Mouse (Mus musculus) subcutaneous adipose tissue, adult 2 months (tissue): ENCODE measurements around the gene Prrt4. TPM values are rescaled to one million over a fixed set of nuclear protein-coding genes. Genes with fewer than 3 reads are reported as not detected.

Experiments
- polyA plus RNA-seq: library from polyadenylated mRNA; depleted of rRNA; stranded (reverse); fragments of >200 nt; gene quantifications from 2 replicates; pipeline ENCODE4 v1.2.3, GENCODE M21; 2012; ENCODE audit warnings: low replicate concordance; rRNA removed

Gene Prrt4
- 2.1 and 3.6 TPM in 2 replicates for polyA plus RNA-seq

GRCm38 (mm10) chr6:29178888-29179658 lies at the start of gene Prrt4:
Gene Prrt4, minus strand, starts transcription at chr6:29179584.

GRCm38 (mm10) chr6:29215881-29216501 lies 36.6 kb upstream of the Prrt4 start, which contains the start of gene Impdh1:
Gene Impdh1, minus strand, starts transcription at chr6:29216364.

GRCm38 (mm10) chr6:29164314-29165244 lies 14.8 kb downstream of the Prrt4 start, which contains the start of gene Rbm28:
Gene Rbm28, minus strand, starts transcription at chr6:29165006.

Other genes with a start within 250 kb of the Prrt4 start
- gene Lep, start 119.4 kb downstream of the Prrt4 start, polyA plus RNA-seq = 107 and 1,308 TPM in 2 replicates
- 11.8 and 16.9 TPM in 2 replicates for gene Rbm28, start 14.6 kb downstream of the Prrt4 start, polyA plus RNA-seq
- gene Impdh1, start 36.8 kb upstream of the Prrt4 start, polyA plus RNA-seq = 59.3 and 87.4 TPM in 2 replicates
- gene Hilpda, start 92.9 kb upstream of the Prrt4 start, polyA plus RNA-seq = 25.1 and 26.1 TPM in 2 replicates
- gene Fam71f2, start 100.0 kb upstream of the Prrt4 start, polyA plus RNA-seq = 1.6 and 1.7 TPM in 2 replicates
- not detected in 2 replicates for gene Fam71f1, start 139.6 kb upstream of the Prrt4 start, polyA plus RNA-seq
- gene Calu, start 168.5 kb upstream of the Prrt4 start, polyA plus RNA-seq = 125 and 141 TPM in 2 replicates
- 2.0 TPM in 1 of 2 replicates, not detected in the other for gene Opn1sw, start 208.9 kb upstream of the Prrt4 start, polyA plus RNA-seq
- 1.2 and 19.6 TPM in 2 replicates for gene Ccdc136, start 216.7 kb upstream of the Prrt4 start, polyA plus RNA-seq